Mouse (Mus musculus) G1E (cell line): ENCODE data around the gene Il12rb1.

Experiments used
- CTCF ChIP-seq: IDR thresholded peaks from 2 replicates; pipeline ENCODE4 v1.5.1; 2012; ENCODE audit warnings: low read depth, low read length, inconsistent platforms, mixed read lengths
- GATA1 ChIP-seq: IDR thresholded peaks from 2 replicates; pipeline ENCODE4 v1.6.1; 2012; ENCODE audit warnings: borderline replicate concordance, low read length, inconsistent platforms, mixed read lengths
- POLR2AphosphoS5 ChIP-seq: IDR thresholded peaks from 2 replicates; pipeline ENCODE4 v1.6.1; 2012; ENCODE audit warnings: low read depth, low read length, inconsistent platforms; ENCODE audit not compliant: insufficient replicate concordance
- TAL1 ChIP-seq: conservative IDR thresholded peaks from 2 replicates; pipeline ENCODE4 v1.6.1; 2012; ENCODE audit warnings: low read depth, low read length, inconsistent platforms, mixed read lengths

- TF ChIP-seq POLR2AphosphoS5 (no peak), CTCF (no peak), TAL1 (no peak), GATA1 (no peak)
Observed at GRCm38 (mm10) chr8:70850947-70851346, 42.7 kb downstream of the Il12rb1 start.
